In genomic region chr3:83704559-83704958, GRCm38 (mm10) we compare ENCODE assay signal across 14 mouse cellular contexts.
DNase-seq lines count a peak whose midpoint lies in the region; ATAC-seq and TF ChIP-seq lines count a peak whose summit lies in the region.
"Had no signal": no experiment of that assay in that cellular context is flagged by ENCODE, and none has a peak within 500 bp of the region (broad histone marks: within the 10 kb centered on the region; RNA-seq: fewer than 3 reads in every experiment).

No protein-coding gene starts in this region.

- intact Hi-C loops in gastrocnemius, adult 2 months (cut with DNase I): no loop called here

- H3K4me3 ChIP-seq in gastrocnemius, adult 2 months: no peak overlapping the region
- H3K4me3 ChIP-seq in kidney, embryonic 15.5 days (replicated peaks): no peak overlapping the region
- H3K4me3 ChIP-seq: forebrain, embryonic 13.5 days; liver, embryonic 13.5 days; midbrain, embryonic 13.5 days had no signal

- no peaks in the 10 kb centered on the region for H3K36me3 ChIP-seq in kidney, embryonic 15.5 days
- H3K36me3 ChIP-seq: G1E; liver, embryonic 13.5 days; midbrain, embryonic 13.5 days had no signal

- TF ChIP-seq CTCF in gastrocnemius, adult 2 months (IDR thresholded peaks at IDR 0.05): no peak

- H3K9ac ChIP-seq in kidney, embryonic 15.5 days: no peak overlapping the region
- H3K9ac ChIP-seq: forebrain, embryonic 13.5 days; liver, embryonic 13.5 days; midbrain, embryonic 13.5 days had no signal

- peak overlapping the region; percentile 24; the same call in 1 of the 2 replicates for H3K27ac ChIP-seq in gastrocnemius, adult 2 months
- H3K27ac ChIP-seq in kidney, embryonic 15.5 days: no peak overlapping the region
- H3K27ac ChIP-seq: forebrain, embryonic 13.5 days; liver, embryonic 13.5 days; midbrain, embryonic 13.5 days had no signal

- H3K4me2 ChIP-seq in kidney, embryonic 15.5 days: no peak overlapping the region
- H3K4me2 ChIP-seq: forebrain, embryonic 13.5 days; liver, embryonic 13.5 days; midbrain, embryonic 13.5 days had no signal

- WGBS in kidney, embryonic 15.5 days: 70% methylated on average over 11 of the region's 11 CpGs

- H3K9me3 ChIP-seq in kidney, embryonic 15.5 days (replicated peaks): no peaks in the 10 kb centered on the region
- H3K9me3 ChIP-seq: forebrain, embryonic 13.5 days; G1E; liver, embryonic 13.5 days; midbrain, embryonic 13.5 days had no signal

- H3K4me1 ChIP-seq in kidney, embryonic 15.5 days: peaks cover 22% of the 10 kb centered on the region
- H3K4me1 ChIP-seq: forebrain, embryonic 13.5 days; midbrain, embryonic 13.5 days had no signal

- no peak for DNase-seq in gastrocnemius, adult 2 months
- no peak for DNase-seq in gastrocnemius, adult 8-10 months (ENCODE audit: low spot score in 2 of 2)
- DNase-seq in kidney, adult 9 months: peak; percentile 67
- peak; percentile 37 for DNase-seq in NIH3T3 (ENCODE audit: low read depth)
- peak; percentile 14 to 52 for DNase-seq in kidney, postnatal 25 days
- no peak for DNase-seq in urinary bladder, postnatal 4 days (ENCODE audit: low spot score in 2 of 2)
- DNase-seq in thymus, adult 18-20 months: no peak
- DNase-seq: cerebellum, adult 9-10 months; embryo, embryonic 11 days; liver, embryonic 13.5 days had no signal

- H3K27me3 ChIP-seq in kidney, embryonic 15.5 days: no peaks in the 10 kb centered on the region
- H3K27me3 ChIP-seq: forebrain, embryonic 13.5 days; liver, embryonic 13.5 days; midbrain, embryonic 13.5 days had no signal

- ATAC-seq in kidney, embryonic 15.5 days (replicated peaks; ENCODE audit: low FRiP score): no peak
- ATAC-seq: forebrain, embryonic 13.5 days; midbrain, embryonic 13.5 days had no signal

Comparison
In these comparisons a context has a peak if more than half of its experiments do, and no peak if none do; other contexts are left out.
1. DNase-seq: peak in kidney, adult 9 months (single experiment), NIH3T3 (single experiment) and kidney, postnatal 25 days (2 of 2); none in gastrocnemius, adult 2 months (single experiment), gastrocnemius, adult 8-10 months (0 of 2), urinary bladder, postnatal 4 days (0 of 2) and thymus, adult 18-20 months (0 of 2).